Mouse (Mus musculus) embryonic facial prominence, embryonic 12.5 days (tissue): ENCODE results near the gene Krtap26-1. TPM values are rescaled to one million over a fixed set of nuclear protein-coding genes. Genes with fewer than 3 reads are reported as not detected.
A peak's percentile ranks its signal among the peaks of the same experiment; 100 is the strongest.

Source experiments
- ATAC-seq: fragments of 200-750 bp; cut with Nextera tagmentation; 2 replicates; pipeline ENCODE4 v1.8.0; 2017; ENCODE audit not compliant: insufficient number of reproducible peaks, insufficient read depth, low FRiP score, low TSS enrichment
- H3K27ac ChIP-seq: fragments of 300-500 bp; sonication (generic); 2 replicates; pipeline ENCODE4 v1.5.1; 2016; ENCODE audit warnings: mild to moderate bottlenecking
- H3K27me3 ChIP-seq: fragments of 300-500 bp; sonication (generic); 2 replicates; pipeline ENCODE4 v1.6.1; 2016; ENCODE audit warnings: mild to moderate bottlenecking, moderate library complexity
- H3K36me3 ChIP-seq: fragments of 300-500 bp; sonication (generic); 2 replicates; pipeline ENCODE4 v1.6.1; 2016; ENCODE audit warnings: mild to moderate bottlenecking
- H3K4me1 ChIP-seq: fragments of 300-500 bp; sonication (generic); 2 replicates; pipeline ENCODE4 v1.6.1; 2016
- H3K4me2 ChIP-seq: fragments of 300-500 bp; sonication (generic); replicated peaks from 2 replicates; pipeline ENCODE4 v1.6.1; 2016; ENCODE audit warnings: mild to moderate bottlenecking, moderate library complexity
- H3K4me3 ChIP-seq: fragments of 300-500 bp; sonication (generic); 2 replicates; pipeline ENCODE4 v1.5.1; 2016; ENCODE audit warnings: mild to moderate bottlenecking
- H3K9ac ChIP-seq: fragments of 300-500 bp; sonication (generic); 2 replicates; pipeline ENCODE4 v1.6.1; 2016; ENCODE audit warnings: mild to moderate bottlenecking, moderate library complexity
- H3K9me3 ChIP-seq: fragments of 300-500 bp; sonication (generic); 2 replicates; pipeline ENCODE4 v1.6.1; 2016; ENCODE audit warnings: mild to moderate bottlenecking, moderate library complexity
- WGBS: fragments of 180-500 bp; shearing (Covaris S2); methylation state at CpG from one replicate; pipeline ENCODE4 v1.1.7; 2016; 5-methylcytosine and 5-hydroxymethylcytosine counted together
- polyA plus RNA-seq: library from polyadenylated mRNA; unstranded; fragments of >200 nt; fragmentation: Nextera tagmentation; extraction: Ambion mirVana; gene quantifications from 2 replicates; pipeline ENCODE4 v1.2.1, GENCODE M21; 2016

The Krtap26-1 gene
- polyA plus RNA-seq, 1 experiment from 2014 or later: not detected

- H3K4me3 ChIP-seq: no peak within 1 kb of the TSS
- 91% methylated on average over 4 of the region's 4 CpGs for WGBS
- no peaks in the 10 kb centered on the region for H3K27me3 ChIP-seq
- ATAC-seq: no peak
- H3K4me1 ChIP-seq: no peaks in the 10 kb centered on the region
- H3K9me3 ChIP-seq: no peaks in the 10 kb centered on the region
- H3K9ac ChIP-seq: no peak within 1 kb of the TSS
- H3K4me2 ChIP-seq: no peak within 1 kb of the TSS
- H3K27ac ChIP-seq: no peak within 1 kb of the TSS
- H3K36me3 ChIP-seq: no peaks in the 10 kb centered on the region
Measured at GRCm38 (mm10) chr16:88627566-88627965, 20.0 kb downstream of the Krtap26-1 start, which contains the start of gene 2310079G19Rik. Gene 2310079G19Rik (minus strand): TSS chr16:88627666.

- ATAC-seq: no peak
- H3K4me3 ChIP-seq: no peak overlapping the region
Measured at GRCm38 (mm10) chr16:88612712-88613111, 34.9 kb downstream of the Krtap26-1 start.

GRCm38 (mm10) chr16:88611922-88612321 is 35.7 kb downstream of the Krtap26-1 start, which contains the start of gene Krtap24-1:
Gene Krtap24-1 (minus strand): TSS chr16:88612279.
- no peak for ATAC-seq
- no peak within 1 kb of the TSS for H3K9ac ChIP-seq
- no peak within 1 kb of the TSS for H3K4me3 ChIP-seq
- H3K36me3 ChIP-seq: no peaks in the 10 kb centered on the region
- H3K27me3 ChIP-seq: no peaks in the 10 kb centered on the region
- H3K4me1 ChIP-seq: no peaks in the 10 kb centered on the region
- H3K27ac ChIP-seq: no peak within 1 kb of the TSS
- H3K4me2 ChIP-seq: no peak within 1 kb of the TSS
- no peaks in the 10 kb centered on the region for H3K9me3 ChIP-seq
- 94% methylated on average over 8 of the region's 8 CpGs for WGBS

More at GRCm38 (mm10) chr16:88612712-88613111, 34.9 kb downstream of the Krtap26-1 start:
- Histone ChIP-seq H3K4me1 (no peaks in the 10 kb centered on the region), H3K9ac (no peak overlapping the region), H3K4me2 (no peak overlapping the region), H3K27ac (no peak overlapping the region), H3K36me3 (no peaks in the 10 kb centered on the region), H3K27me3 (no peaks in the 10 kb centered on the region), H3K9me3 (no peaks in the 10 kb centered on the region)
- WGBS: 78% methylated on average over 4 of the region's 4 CpGs

GRCm38 (mm10) chr16:88604570-88604969 is 43.0 kb downstream of the Krtap26-1 start:
- no peaks in the 10 kb centered on the region for H3K9me3 ChIP-seq
- H3K36me3 ChIP-seq: no peaks in the 10 kb centered on the region
- no peak overlapping the region for H3K4me3 ChIP-seq
- H3K9ac ChIP-seq: no peak overlapping the region
- H3K4me1 ChIP-seq: peaks cover 12% of the 10 kb centered on the region; the same call in 1 of the 2 replicates
- no peak for ATAC-seq
- H3K27ac ChIP-seq: no peak overlapping the region
- H3K4me2 ChIP-seq: no peak overlapping the region
- H3K27me3 ChIP-seq: no peaks in the 10 kb centered on the region
- WGBS: 84% methylated on average over 6 of the region's 6 CpGs

GRCm38 (mm10) chr16:88602464-88602863 is 45.1 kb downstream of the Krtap26-1 start:
- Histone ChIP-seq H3K4me2 (no peak overlapping the region), H3K27ac (no peak overlapping the region), H3K27me3 (no peaks in the 10 kb centered on the region), H3K9me3 (no peaks in the 10 kb centered on the region), H3K9ac (no peak overlapping the region), H3K4me3 (no peak overlapping the region), H3K36me3 (no peaks in the 10 kb centered on the region), H3K4me1 (peaks cover 13% of the 10 kb centered on the region; the same call in 1 of the 2 replicates)
- 23% methylated on average over 1 of the region's 1 CpGs for WGBS
- no peak for ATAC-seq

- Histone ChIP-seq H3K9me3 (no peaks in the 10 kb centered on the region), H3K27me3 (no peaks in the 10 kb centered on the region), H3K4me2 (0 out of 2 replicates have a peak overlapping the region, but pooled peaks have one; percentile 13), H3K27ac (no peak overlapping the region), H3K9ac (no peak overlapping the region), H3K4me3 (no peak overlapping the region), H3K36me3 (no peaks in the 10 kb centered on the region), H3K4me1 (peaks cover 13% of the 10 kb centered on the region; the same call in 1 of the 2 replicates)
- 67% methylated on average over 8 of the region's 8 CpGs for WGBS
- no peak for ATAC-seq
Measured at GRCm38 (mm10) chr16:88600303-88600702, 47.3 kb downstream of the Krtap26-1 start.

- no peaks in the 10 kb centered on the region for H3K27me3 ChIP-seq
- no peaks in the 10 kb centered on the region for H3K36me3 ChIP-seq
- no peak overlapping the region for H3K27ac ChIP-seq
- 0 out of 2 replicates have a peak overlapping the region, but pooled peaks have one; percentile 13 for H3K4me2 ChIP-seq
- peaks cover 13% of the 10 kb centered on the region; the same call in 1 of the 2 replicates for H3K4me1 ChIP-seq
- ATAC-seq: no peak
- no peak overlapping the region for H3K9ac ChIP-seq
- WGBS: 35% methylated on average over 16 of the region's 16 CpGs
- no peaks in the 10 kb centered on the region for H3K9me3 ChIP-seq
- no peak overlapping the region for H3K4me3 ChIP-seq
Measured at GRCm38 (mm10) chr16:88599504-88600237, 47.9 kb downstream of the Krtap26-1 start.

Other genes starting within 250 kb of the Krtap26-1 start
- gene Cldn17, start 140.8 kb downstream of the Krtap26-1 start, polyA plus RNA-seq: not detected in 2 replicates
- 4.8 and 5.3 TPM in 2 replicates for gene Cldn8, start 84.6 kb downstream of the Krtap26-1 start, polyA plus RNA-seq
- not detected in 2 replicates for gene Krtap24-1, start 35.5 kb downstream of the Krtap26-1 start, polyA plus RNA-seq
- not detected in 2 replicates for gene 2310079G19Rik, start 20.1 kb downstream of the Krtap26-1 start, polyA plus RNA-seq
- not detected in 2 replicates for gene Krtap27-1, start 23.9 kb upstream of the Krtap26-1 start, polyA plus RNA-seq
- gene 2310061N02Rik, start 60.2 kb upstream of the Krtap26-1 start, polyA plus RNA-seq: not detected in 2 replicates
- not detected in 2 replicates for gene Krtap13-1, start 81.1 kb upstream of the Krtap26-1 start, polyA plus RNA-seq
- gene Krtap13, start 103.8 kb upstream of the Krtap26-1 start, polyA plus RNA-seq: not detected in 2 replicates
- not detected in 2 replicates for gene 2310034C09Rik, start 111.1 kb upstream of the Krtap26-1 start, polyA plus RNA-seq
- gene 2310057N15Rik, start 126.4 kb upstream of the Krtap26-1 start, polyA plus RNA-seq: not detected in 2 replicates
- not detected in 2 replicates for gene Gm5965, start 130.1 kb upstream of the Krtap26-1 start, polyA plus RNA-seq
- not detected in 2 replicates for gene Gm20741, start 164.4 kb upstream of the Krtap26-1 start, polyA plus RNA-seq
- gene Krtap15, start 172.4 kb upstream of the Krtap26-1 start, polyA plus RNA-seq: not detected in 2 replicates
- gene Krtap14, start 178.3 kb upstream of the Krtap26-1 start, polyA plus RNA-seq: not detected in 2 replicates
- not detected in 2 replicates for gene Krtap19-1, start 221.6 kb upstream of the Krtap26-1 start, polyA plus RNA-seq
- gene Krtap19-2, start 226.5 kb upstream of the Krtap26-1 start, polyA plus RNA-seq: not detected in 2 replicates
- gene Krtap19-3, start 230.2 kb upstream of the Krtap26-1 start, polyA plus RNA-seq: not detected in 2 replicates
- gene Krtap19-4, start 237.3 kb upstream of the Krtap26-1 start, polyA plus RNA-seq: not detected in 2 replicates
- gene Krtap19-5, start 248.7 kb upstream of the Krtap26-1 start, polyA plus RNA-seq: not detected in 2 replicates